Mouse (Mus musculus) kidney, postnatal 0 days (tissue): ENCODE measurements at regions not wholly inside any gene's neighbourhood (a gene's known extent, or its start where the extent isn't known, plus 50 kb on each side); places are given as distances from the start of the nearest gene placed in this dataset.

Experiments used
- ATAC-seq: fragments of 200-750 bp; cut with Nextera tagmentation; replicated peaks from 2 replicates; pipeline ENCODE4 v1.8.0; 2017; ENCODE audit warnings: low read depth, moderate number of reproducible peaks, moderate TSS enrichment, moderate library complexity; ENCODE audit not compliant: low FRiP score
- DNase-seq: peaks from one replicate; pipeline ENCODE4 v3.0.0-alpha.2; 2016; ENCODE audit warnings: low spot score
- H3K27ac ChIP-seq: fragments of 300-500 bp; sonication (generic); 2 replicates; pipeline ENCODE4 v1.5.1; 2014; ENCODE audit warnings: mild to moderate bottlenecking
- H3K27me3 ChIP-seq: fragments of 300-500 bp; sonication (generic); 2 replicates; pipeline ENCODE4 v1.6.1; 2014; ENCODE audit warnings: low read length, mixed read lengths; ENCODE audit not compliant: insufficient read depth
- H3K36me3 ChIP-seq: fragments of 300-500 bp; sonication (generic); 2 replicates; pipeline ENCODE4 v1.6.1; 2014; ENCODE audit warnings: low read length, mixed read lengths; ENCODE audit not compliant: insufficient read depth
- H3K4me1 ChIP-seq: fragments of 300-500 bp; sonication (generic); replicated peaks from 2 replicates; pipeline ENCODE4 v1.6.1; 2014; ENCODE audit warnings: antibody characterized with exemption, low read length, mixed read lengths; ENCODE audit not compliant: insufficient read depth
- H3K4me2 ChIP-seq: fragments of 300-500 bp; sonication (generic); 2 replicates; pipeline ENCODE4 v1.6.1; 2014; ENCODE audit warnings: mild to moderate bottlenecking, low read length, moderate library complexity, mixed read lengths
- H3K4me3 ChIP-seq: fragments of 300-500 bp; sonication (generic); replicated peaks from 2 replicates; pipeline ENCODE4 v1.5.1; 2014; ENCODE audit warnings: low read depth, low read length
- H3K9ac ChIP-seq: fragments of 300-500 bp; sonication (generic); 2 replicates; pipeline ENCODE4 v1.6.1; 2014; ENCODE audit warnings: low read depth, low read length
- H3K9me3 ChIP-seq: fragments of 300-500 bp; sonication (generic); replicated peaks from 2 replicates; pipeline ENCODE4 v1.6.1; 2016; ENCODE audit warnings: low read length, inconsistent platforms, mixed read lengths
- CTCF ChIP-seq: IDR thresholded peaks from 2 replicates; pipeline ENCODE4 v1.5.1; 2016; ENCODE audit warnings: antibody characterized with exemption, low read depth, mild to moderate bottlenecking, moderate library complexity
- WGBS: fragments of 180-500 bp; shearing (Covaris S2); extraction: QIAGEN DNeasy Blood & Tissue Kit; methylation state at CpG from one replicate; pipeline ENCODE4 v1.1.7; 2014; 5-methylcytosine and 5-hydroxymethylcytosine counted together

GRCm38 (mm10) chr8:126822269-126822668 is 123.4 kb downstream of the Tomm20 start:
- H3K4me2 ChIP-seq = no peak overlapping the region
- H3K36me3 ChIP-seq = no peaks in the 10 kb centered on the region
- H3K9ac ChIP-seq = no peak overlapping the region
- H3K27me3 ChIP-seq = no peaks in the 10 kb centered on the region
- no peak overlapping the region for H3K4me3 ChIP-seq
- peaks cover 27% of the 10 kb centered on the region for H3K4me1 ChIP-seq
- TF ChIP-seq CTCF = no peak
- H3K27ac ChIP-seq = no peak overlapping the region
- H3K9me3 ChIP-seq = no peaks in the 10 kb centered on the region
- WGBS = 92% methylated on average over 4 of the region's 4 CpGs
- ATAC-seq (no peak), DNase-seq (no peak)

- Histone ChIP-seq H3K4me2 (no peak overlapping the region), H3K9me3 (no peaks in the 10 kb centered on the region), H3K9ac (no peak overlapping the region), H3K4me1 (peaks cover 18% of the 10 kb centered on the region), H3K36me3 (no peaks in the 10 kb centered on the region), H3K27me3 (no peaks in the 10 kb centered on the region), H3K27ac (peak overlapping the region; percentile 58), H3K4me3 (no peak overlapping the region)
- peak; percentile 83 for DNase-seq
- 11% methylated on average over 8 of the region's 8 CpGs for WGBS
- TF ChIP-seq CTCF = no peak
- ATAC-seq = no peak
These were observed 124.4 kb downstream of the Tomm20 start for GRCm38 (mm10) chr8:126821279-126821678.

DNA sequence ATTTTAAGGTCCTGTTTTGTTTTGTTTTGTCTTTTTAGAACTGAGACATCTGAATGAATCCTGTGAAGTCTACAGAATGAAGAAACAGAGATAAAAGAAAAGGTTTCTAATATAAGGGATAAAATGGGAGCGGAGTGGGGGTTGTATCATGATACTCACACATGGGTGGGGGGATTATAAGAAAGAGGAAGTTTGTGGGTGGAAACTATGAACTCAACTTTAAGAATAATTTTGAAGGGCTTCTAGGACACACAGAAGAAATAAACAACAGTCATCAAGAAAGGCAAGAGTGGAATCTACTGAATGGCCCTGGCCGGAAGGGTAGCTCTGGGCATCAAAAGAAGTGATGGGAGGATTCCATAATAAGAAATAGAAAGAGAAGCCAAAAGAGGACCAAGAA is 125.1 kb downstream of the Tomm20 start:
- no peak for TF ChIP-seq CTCF
- H3K27me3 ChIP-seq = no peaks in the 10 kb centered on the region
- H3K9me3 ChIP-seq = no peaks in the 10 kb centered on the region
- H3K9ac ChIP-seq = no peak overlapping the region
- 94% methylated on average over 2 of the region's 2 CpGs for WGBS
- H3K27ac ChIP-seq = 0 out of 2 replicates have a peak overlapping the region, but pooled peaks have one; percentile 58
- no peaks in the 10 kb centered on the region for H3K36me3 ChIP-seq
- peaks cover 13% of the 10 kb centered on the region for H3K4me1 ChIP-seq
- DNase-seq (no peak), ATAC-seq (no peak)
- no peak overlapping the region for H3K4me3 ChIP-seq
- H3K4me2 ChIP-seq = no peak overlapping the region

DNA sequence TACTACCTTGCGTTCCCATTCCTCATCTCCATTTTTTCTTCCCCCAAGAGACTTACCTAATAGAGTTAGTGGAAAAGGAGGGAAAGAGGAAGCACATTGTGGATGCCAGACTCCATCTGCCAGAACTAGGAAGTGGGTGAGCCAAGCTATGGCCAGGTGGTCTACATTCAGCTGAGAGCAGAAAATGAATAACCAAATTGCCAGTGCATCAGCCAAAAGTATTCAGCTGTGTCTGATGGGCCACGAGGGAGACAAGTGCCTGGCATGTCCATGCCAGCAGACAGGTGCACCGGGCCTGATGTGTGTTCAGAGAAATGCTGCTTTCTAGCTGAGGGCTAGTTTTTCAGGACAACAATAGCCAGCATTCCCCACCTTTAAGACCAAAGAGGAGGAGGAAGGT is 126.4 kb downstream of the Tomm20 start:
- Histone ChIP-seq H3K9me3 (no peaks in the 10 kb centered on the region), H3K4me2 (no peak overlapping the region), H3K36me3 (no peaks in the 10 kb centered on the region), H3K4me1 (peaks cover 12% of the 10 kb centered on the region; the same call in 1 of the 2 replicates), H3K9ac (no peak overlapping the region), H3K27ac (no peak overlapping the region), H3K4me3 (no peak overlapping the region), H3K27me3 (no peaks in the 10 kb centered on the region)
- 65% methylated on average over 3 of the region's 3 CpGs for WGBS
- DNase-seq = no peak
- ATAC-seq = no peak
- TF ChIP-seq CTCF = no peak

DNA sequence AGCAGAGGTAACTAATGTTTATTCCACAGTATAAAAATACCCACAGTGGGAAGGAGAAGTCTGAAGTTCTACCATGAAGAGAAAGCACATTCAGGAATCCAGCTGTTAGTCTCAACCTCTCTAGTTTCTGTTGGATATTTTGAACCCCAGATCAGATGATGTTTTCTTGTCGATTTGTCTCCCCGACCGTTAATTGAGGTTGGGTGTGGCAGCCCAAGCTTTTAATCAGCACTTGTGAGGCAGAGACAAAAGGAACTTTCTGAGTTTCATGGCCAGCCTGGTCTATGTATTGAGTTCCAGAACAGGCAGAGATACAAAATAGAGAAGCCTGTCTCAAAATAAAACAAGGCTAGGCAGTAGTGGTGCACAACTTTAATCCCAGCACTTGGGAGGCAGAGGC is 129.5 kb downstream of the Tomm20 start:
- H3K4me3 ChIP-seq = no peak overlapping the region
- H3K9ac ChIP-seq = no peak overlapping the region
- ATAC-seq = no peak
- no peaks in the 10 kb centered on the region for H3K36me3 ChIP-seq
- no peaks in the 10 kb centered on the region for H3K27me3 ChIP-seq
- no peak for DNase-seq
- WGBS = 62% methylated on average over 3 of the region's 3 CpGs
- H3K4me1 ChIP-seq = 0 out of 2 replicates have a peak, but pooled peaks cover 3% of the 10 kb centered on the region
- H3K4me2 ChIP-seq = no peak overlapping the region
- H3K27ac ChIP-seq = no peak overlapping the region
- H3K9me3 ChIP-seq = 0 out of 2 replicates have a peak, but pooled peaks cover 7% of the 10 kb centered on the region
- no peak for TF ChIP-seq CTCF

- Histone ChIP-seq H3K9ac (no peak overlapping the region), H3K4me3 (no peak overlapping the region), H3K27me3 (no peaks in the 10 kb centered on the region), H3K36me3 (no peaks in the 10 kb centered on the region), H3K27ac (no peak overlapping the region), H3K9me3 (0 out of 2 replicates have a peak, but pooled peaks cover 7% of the 10 kb centered on the region), H3K4me2 (no peak overlapping the region), H3K4me1 (no peaks in the 10 kb centered on the region)
- TF ChIP-seq CTCF = no peak
- WGBS = 75% methylated on average over 4 of the region's 4 CpGs
- DNase-seq (no peak), ATAC-seq (no peak; the same call in 1 of the 2 replicates)
These were observed 131.2 kb downstream of the Tomm20 start for GRCm38 (mm10) chr8:126814427-126814826.

GRCm38 (mm10) chr8:126813621-126814020 is 132.0 kb downstream of the Tomm20 start:
- H3K36me3 ChIP-seq = no peaks in the 10 kb centered on the region
- H3K4me2 ChIP-seq = no peak overlapping the region
- WGBS = 80% methylated on average over 4 of the region's 4 CpGs
- no peaks in the 10 kb centered on the region for H3K27me3 ChIP-seq
- H3K27ac ChIP-seq = no peak overlapping the region
- ATAC-seq = no peak
- no peak overlapping the region for H3K9ac ChIP-seq
- H3K4me3 ChIP-seq = no peak overlapping the region
- TF ChIP-seq CTCF = peak; percentile 51
- DNase-seq = no peak
- H3K9me3 ChIP-seq = 0 out of 2 replicates have a peak, but pooled peaks cover 7% of the 10 kb centered on the region
- no peaks in the 10 kb centered on the region for H3K4me1 ChIP-seq
